Mouse (Mus musculus) CH12.LX (cell line): ENCODE data around the gene Pbld1. TPM values are rescaled to one million over a fixed set of nuclear protein-coding genes. Genes with fewer than 3 reads are reported as not detected.

ENCODE experiments used
- DNase-seq: peaks from one replicate; pipeline ENCODE4 v3.0.0-alpha.2; 2013; ENCODE audit errors: extremely low read depth
- H3K27ac ChIP-seq: 2 replicates; pipeline ENCODE4 v1.5.1; 2012; ENCODE audit warnings: low read depth, mild to moderate bottlenecking, control low read depth, moderate library complexity; ENCODE audit not compliant: insufficient read depth
- H3K27me3 ChIP-seq: replicated peaks from 2 replicates; pipeline ENCODE3; 2012; ENCODE audit warnings: inconsistent platforms
- H3K36me3 ChIP-seq, 2 experiments: replicated peaks in 1 of 2; 2 replicates each; pipeline versions ENCODE3 to v1.6.1; 2012; ENCODE audit warnings: inconsistent platforms in 1 of 2, low read length in 1 of 2, mild to moderate bottlenecking in 1 of 2, mixed read lengths in 1 of 2, moderate library complexity in 1 of 2; ENCODE audit not compliant: control insufficient read depth in 1 of 2, insufficient read depth in 1 of 2
- H3K4me1 ChIP-seq, 2 experiments: 2 replicates each; pipeline ENCODE4 v1.6.1; 2012; ENCODE audit warnings: inconsistent platforms in 1 of 2, moderate library complexity in 1 of 2; ENCODE audit not compliant: insufficient read depth in 2 of 2, control insufficient read depth in 1 of 2
- H3K4me2 ChIP-seq: 2 replicates; pipeline ENCODE4 v1.6.1; 2012; ENCODE audit warnings: low read depth, mild to moderate bottlenecking, control low read depth; ENCODE audit not compliant: poor library complexity, insufficient read depth, severe bottlenecking
- H3K4me3 ChIP-seq, 3 experiments: fragments of 150-350 bp in 1 of 3; sonication (generic) in 1 of 3; replicated peaks in 1 of 3; 2 replicates each; pipeline versions ENCODE3 to v1.5.1; 2011 to 2012; ENCODE audit warnings: low read depth in 2 of 3, low read length in 2 of 3, mild to moderate bottlenecking in 2 of 3, moderate library complexity in 2 of 3, control low read depth in 1 of 3, improper control_type of control experiment in 1 of 3, inconsistent platforms in 1 of 3, mixed read lengths in 1 of 3; ENCODE audit not compliant: poor library complexity in 1 of 3
- H3K79me2 ChIP-seq: replicated peaks from 2 replicates; pipeline ENCODE4 v1.6.1; 2012; ENCODE audit warnings: mild to moderate bottlenecking, moderate library complexity; ENCODE audit not compliant: control insufficient read depth, poor library complexity, insufficient read depth, severe bottlenecking; ENCODE audit errors: extremely low read depth
- H3K9ac ChIP-seq: 2 replicates; pipeline ENCODE4 v1.6.1; 2012; ENCODE audit warnings: low read depth, mild to moderate bottlenecking, control low read depth, moderate library complexity; ENCODE audit not compliant: insufficient read depth
- H3K9me3 ChIP-seq: replicated peaks from 2 replicates; pipeline ENCODE3; 2012; ENCODE audit warnings: low read length, inconsistent platforms, mixed read lengths
- BHLHE40 ChIP-seq: IDR thresholded peaks from 2 replicates; pipeline ENCODE4 v1.6.1; 2011; ENCODE audit warnings: mild to moderate bottlenecking, low read depth, low read length, improper control_type of control experiment
- CHD1 ChIP-seq: IDR thresholded peaks from 2 replicates; pipeline ENCODE4 v1.6.1; 2012; ENCODE audit warnings: low read depth, low read length, improper control_type of control experiment, inconsistent platforms
- CHD2 ChIP-seq: IDR thresholded peaks from 2 replicates; pipeline ENCODE4 v1.6.1; 2011; ENCODE audit warnings: low read length, improper control_type of control experiment
- JUN ChIP-seq: IDR thresholded peaks from 2 replicates; pipeline ENCODE4 v1.6.1; 2011; ENCODE audit warnings: low read depth, mild to moderate bottlenecking, low read length, improper control_type of control experiment, moderate library complexity; ENCODE audit not compliant: insufficient read depth
- KAT2A ChIP-seq: IDR thresholded peaks from 2 replicates; pipeline ENCODE4 v1.6.1; 2012; ENCODE audit warnings: low read length, improper control_type of control experiment, inconsistent platforms; ENCODE audit not compliant: insufficient replicate concordance
- MEF2A ChIP-seq: IDR thresholded peaks from 2 replicates; pipeline ENCODE4 v1.6.1; 2014; ENCODE audit warnings: low read depth, mild to moderate bottlenecking, inconsistent platforms, low read length, improper control_type of control experiment, borderline replicate concordance
- MXI1 ChIP-seq: IDR thresholded peaks from 2 replicates; pipeline ENCODE4 v1.6.1; 2011; ENCODE audit warnings: mild to moderate bottlenecking, low read depth, low read length, improper control_type of control experiment
- UBTF ChIP-seq: IDR thresholded peaks from 2 replicates; pipeline ENCODE4 v1.6.1; 2012; ENCODE audit warnings: low read depth, mild to moderate bottlenecking, inconsistent platforms, low read length, improper control_type of control experiment, moderate library complexity
- USF1 ChIP-seq: IDR thresholded peaks from 2 replicates; pipeline ENCODE4 v1.6.1; 2014; ENCODE audit warnings: low read depth, mild to moderate bottlenecking, inconsistent platforms, low read length, improper control_type of control experiment
- ZC3H11A ChIP-seq: IDR thresholded peaks from 2 replicates; pipeline ENCODE4 v1.6.1; 2012; ENCODE audit warnings: low read depth, mild to moderate bottlenecking, inconsistent platforms, low read length, improper control_type of control experiment
- ZNF384 ChIP-seq: IDR thresholded peaks from 2 replicates; pipeline ENCODE4 v1.6.1; 2012; ENCODE audit warnings: low read depth, low read length, improper control_type of control experiment, inconsistent platforms
- dilution Hi-C: fragments of 300-500 bp; cut with MboI; formaldehyde crosslinking; loops from 2 replicates; pipeline ENCODE4 v1.14.3; 2020; ENCODE audit warnings: low sequenced_read_pairs; ENCODE audit not compliant: extremely low pct_unique_long_range_greater_than_20kb, extremely low pct_ligation_motif_present
- in situ Hi-C: fragments of 300-500 bp; cut with MboI; formaldehyde crosslinking; loops from 3 replicates; pipeline ENCODE4 v1.14.3; 2019; ENCODE audit warnings: low sequenced_read_pairs, low pct_ligation_motif_present, low pct_unique_long_range_greater_than_20kb, mixed read lengths
- polyA plus RNA-seq: library from polyadenylated mRNA; unstranded; fragments of >175 nt; gene quantifications from 2 replicates; pipeline ENCODE4 v1.2.1, GENCODE M21; 2012; ENCODE audit warnings: low read depth; ENCODE audit not compliant: insufficient read length
- total RNA-seq, 2 experiments: library from RNA; depleted of rRNA; stranded (reverse); fragments of 300-350 nt in 1 of 2; fragments of >200 nt in 1 of 2; gene quantifications; 2 replicates each; pipeline ENCODE4 v1.2.3; 2012 to 2014

The Pbld1 gene
- total and polyA plus RNA-seq, 3 experiments, result 0.04 to 0.49 TPM; not detected in 1

- dilution Hi-C loops, result no loop called here
- TF ChIP-seq MEF2A (no peak), JUN (no peak)
- Histone ChIP-seq H3K27ac (no peak overlapping the region), H3K79me2 (peaks cover 14% of the 10 kb centered on the region), H3K36me3 (no peaks in the 10 kb centered on the region), H3K4me1 (peaks cover 2 to 16% of the 10 kb centered on the region in 2 experiments; a peak in 3 of 4 replicates), H3K27me3 (no peaks in the 10 kb centered on the region), H3K4me3 (no peak overlapping the region), H3K9me3 (no peaks in the 10 kb centered on the region), H3K4me2 (no peak overlapping the region), H3K9ac (no peak overlapping the region)
- in situ Hi-C loops, result no loop called here
- no peak for DNase-seq
These were observed 33.2 kb upstream of the Pbld1 start for GRCm38 (mm10) chr10:63026795-63027160.

- H3K27ac ChIP-seq, result no peak overlapping the region
- in situ Hi-C loops (no loop called here), dilution Hi-C loops (no loop called here)
- no peak for DNase-seq
- no peak for TF ChIP-seq UBTF
- TF ChIP-seq MEF2A, result no peak
- TF ChIP-seq MXI1, result no peak
- no peak for TF ChIP-seq CHD2
- TF ChIP-seq CHD1, result no peak
- TF ChIP-seq, all 38 proteins: peak for 0
- Histone ChIP-seq H3K4me1 (peaks cover 2 to 16% of the 10 kb centered on the region in 2 experiments; a peak in 3 of 4 replicates), H3K79me2 (peaks cover 6% of the 10 kb centered on the region), H3K9me3 (no peaks in the 10 kb centered on the region), H3K4me2 (no peak overlapping the region), H3K9ac (no peak overlapping the region), H3K27me3 (no peaks in the 10 kb centered on the region), H3K4me3 (no peak overlapping the region), H3K36me3 (no peaks in the 10 kb centered on the region)
These were observed 32.4 kb upstream of the Pbld1 start for GRCm38 (mm10) chr10:63027376-63028161.

- H3K4me2 ChIP-seq, result no peak overlapping the region
- H3K9ac ChIP-seq, result no peak overlapping the region
- no peaks in the 10 kb centered on the region for H3K36me3 ChIP-seq
- in situ Hi-C loops (no loop called here), dilution Hi-C loops (no loop called here)
- no peak for TF ChIP-seq ZC3H11A
- TF ChIP-seq ZNF384, result no peak
- no peak for TF ChIP-seq BHLHE40
- no peak for TF ChIP-seq USF1
- no peak for TF ChIP-seq JUN
- TF ChIP-seq CHD1, result no peak
- TF ChIP-seq KAT2A, result no peak
- H3K9me3 ChIP-seq, result no peaks in the 10 kb centered on the region
- H3K4me3 ChIP-seq, result no peak overlapping the region
- peaks cover 2 to 16% of the 10 kb centered on the region in 2 experiments; a peak in 3 of 4 replicates for H3K4me1 ChIP-seq
- H3K27ac ChIP-seq, result no peak overlapping the region
- no peak for DNase-seq
- no peaks in the 10 kb centered on the region for H3K27me3 ChIP-seq
- no peaks in the 10 kb centered on the region for H3K79me2 ChIP-seq
These were observed 31.6 kb upstream of the Pbld1 start for GRCm38 (mm10) chr10:63028396-63028795.
